Mouse (Mus musculus): Measurements from ENCODE around the gene Zfp112. TPM values are rescaled to one million over a fixed set of nuclear protein-coding genes. Genes with fewer than 3 reads are reported as not detected.

Gene Zfp112
- total and polyA plus RNA-seq, 3 experiments, result 0.05 to 0.22 TPM; not detected in 1

DNA sequence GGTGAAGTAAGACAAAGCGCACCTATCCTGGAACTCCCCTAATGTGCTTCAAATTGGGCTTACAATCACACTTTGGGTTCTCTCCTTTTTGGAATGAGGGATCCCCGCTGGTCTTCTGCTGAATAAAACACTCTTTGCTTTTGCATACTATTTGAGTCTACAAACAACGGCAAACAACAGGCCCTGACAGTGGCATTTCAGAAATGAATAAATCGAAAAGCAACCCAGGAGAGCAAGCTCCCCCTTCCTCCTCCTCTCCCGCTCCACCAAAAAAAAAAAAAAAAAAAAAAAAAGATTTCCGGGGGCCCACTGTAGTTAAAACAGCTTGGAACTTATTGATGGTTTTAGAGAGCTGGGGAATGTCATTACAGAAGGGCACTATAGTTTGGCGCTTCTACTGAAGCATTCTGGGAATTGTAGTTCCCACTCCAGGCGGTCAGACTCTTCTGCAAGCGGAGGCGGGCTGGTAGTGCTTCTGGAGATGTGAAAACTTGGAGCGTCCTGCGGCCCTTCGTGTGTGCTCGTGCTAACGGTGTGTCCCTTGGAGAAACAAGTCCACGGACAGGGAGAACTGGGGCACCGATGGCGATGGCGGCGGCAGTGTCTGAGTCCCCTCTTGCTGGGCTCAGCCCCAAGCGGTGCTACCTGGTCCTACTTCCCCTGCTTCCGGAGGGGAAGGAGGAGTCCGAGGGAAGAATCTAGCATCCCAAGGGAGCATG is 62.7 kb downstream of the Zfp112 start, which contains the start of gene Zfp114:
Zfp114 (plus strand) TSS at position 443 of the 719 bp plus-strand sequence.
- no peak for ATAC-seq (ENCODE audit: extremely low read depth, insufficient number of reproducible peaks, low FRiP score, poor library complexity, severe bottlenecking)
- no peak for DNase-seq (ENCODE audit: low spot score)

DNA sequence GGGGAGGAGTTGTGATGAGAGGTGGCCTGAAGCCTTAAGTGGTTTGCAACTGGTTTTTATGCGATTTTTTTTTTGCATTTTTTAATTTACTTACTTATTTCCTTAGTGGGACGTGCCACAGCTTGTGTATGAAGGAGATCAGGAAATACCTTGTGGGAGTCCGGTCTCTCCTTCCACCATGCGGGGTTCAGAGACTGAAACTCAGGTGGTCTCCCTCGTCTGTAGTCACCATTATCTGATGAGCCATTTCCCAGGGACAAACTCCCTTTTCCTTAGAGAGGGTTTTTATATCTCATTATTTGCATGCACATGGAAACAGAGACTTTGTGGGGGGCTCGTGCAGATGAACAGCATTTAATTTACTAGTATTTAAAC is 63.2 kb downstream of the Zfp112 start:
- Histone ChIP-seq H3K4me1 (ENCODE audit: insufficient read depth, low read depth, low read length) (no peaks in the 10 kb centered on the region), H3K4me3 (ENCODE audit: low read depth, low read length) (no peak overlapping the region), H3K27me3 (ENCODE audit: insufficient read depth, low read length) (no peaks in the 10 kb centered on the region), H3K9me3 (replicated peaks) (no peaks in the 10 kb centered on the region), H3K36me3 (replicated peaks) (no peaks in the 10 kb centered on the region)
- DNase-seq (ENCODE audit: low spot score) (no peak), ATAC-seq (ENCODE audit: extremely low read depth, insufficient number of reproducible peaks, low FRiP score, poor library complexity, severe bottlenecking) (no peak)
- no peak for TF ChIP-seq TAL1 (conservative IDR thresholded peaks at IDR 0.05; ENCODE audit: low read depth, low read length)

More for the DNA sequence above, 62.7 kb downstream of the Zfp112 start, which contains the start of gene Zfp114:
- Histone ChIP-seq H3K27me3 (ENCODE audit: insufficient read depth, low read length) (no peaks in the 10 kb centered on the region), H3K36me3 (replicated peaks) (no peaks in the 10 kb centered on the region), H3K9me3 (replicated peaks) (no peaks in the 10 kb centered on the region), H3K4me3 (ENCODE audit: low read depth, low read length) (no peak within 1 kb of the TSS), H3K4me1 (ENCODE audit: insufficient read depth, low read depth, low read length) (no peaks in the 10 kb centered on the region)
- TF ChIP-seq POLR2AphosphoS5 (IDR thresholded peaks at IDR 0.05; ENCODE audit: insufficient replicate concordance, low read depth, low read length) (no peak), TAL1 (conservative IDR thresholded peaks at IDR 0.05; ENCODE audit: low read depth, low read length) (no peak), GATA2 (IDR thresholded peaks at IDR 0.05; ENCODE audit: borderline replicate concordance, low read depth, low read length) (no peak), CTCF (IDR thresholded peaks at IDR 0.05; ENCODE audit: low read depth, low read length) (no peak), GATA1 (IDR thresholded peaks at IDR 0.05; ENCODE audit: borderline replicate concordance, low read length) (no peak)

Other genes with a start within 250 kb of the Zfp112 start
- gene Vmn1r177, start 245.9 kb upstream of the Zfp112 start, total RNA-seq (2014; fragmentation: Nextera tagmentation), result not detected in 2 replicates
- not detected in 2 replicates for gene Vmn1r177, start 245.9 kb upstream of the Zfp112 start, total RNA-seq (2017)
- gene Vmn1r177, start 245.9 kb upstream of the Zfp112 start, polyA plus RNA-seq (2012), result not detected in 2 replicates
- not detected in 2 replicates for gene Vmn1r178, start 220.3 kb upstream of the Zfp112 start, total RNA-seq (2014; fragmentation: Nextera tagmentation)
- gene Vmn1r178, start 220.3 kb upstream of the Zfp112 start, total RNA-seq (2017), result 0.17 TPM in 1 of 2 replicates, not detected in the other
- not detected in 2 replicates for gene Vmn1r178, start 220.3 kb upstream of the Zfp112 start, polyA plus RNA-seq (2012)
- gene Vmn1r179, start 185.3 kb upstream of the Zfp112 start, total RNA-seq (2014; fragmentation: Nextera tagmentation), result not detected in 2 replicates
- 0.06 TPM in 1 of 2 replicates, not detected in the other for gene Vmn1r179, start 185.3 kb upstream of the Zfp112 start, total RNA-seq (2017)
- gene Vmn1r179, start 185.3 kb upstream of the Zfp112 start, polyA plus RNA-seq (2012), result not detected in 2 replicates
- not detected in 2 replicates for gene Vmn1r180, start 161.7 kb upstream of the Zfp112 start, total RNA-seq (2014; fragmentation: Nextera tagmentation)
- 0.06 and 0.11 TPM in 2 replicates for gene Vmn1r180, start 161.7 kb upstream of the Zfp112 start, total RNA-seq (2017)
- not detected in 2 replicates for gene Vmn1r180, start 161.7 kb upstream of the Zfp112 start, polyA plus RNA-seq (2012)
- gene Vmn1r181, start 137.7 kb upstream of the Zfp112 start, total RNA-seq (2014; fragmentation: Nextera tagmentation), result not detected in 2 replicates
- 0.05 and 0.06 TPM in 2 replicates for gene Vmn1r181, start 137.7 kb upstream of the Zfp112 start, total RNA-seq (2017)
- not detected in 2 replicates for gene Vmn1r181, start 137.7 kb upstream of the Zfp112 start, polyA plus RNA-seq (2012)
- not detected in 2 replicates for gene V1rd19, start 110.6 kb upstream of the Zfp112 start, total RNA-seq (2014; fragmentation: Nextera tagmentation)
- 0.23 TPM in 1 of 2 replicates, not detected in the other for gene V1rd19, start 110.6 kb upstream of the Zfp112 start, total RNA-seq (2017)
- not detected in 2 replicates for gene V1rd19, start 110.6 kb upstream of the Zfp112 start, polyA plus RNA-seq (2012)
- gene Vmn1r183, start 59.1 kb upstream of the Zfp112 start, total RNA-seq (2014; fragmentation: Nextera tagmentation), result not detected in 2 replicates
- 0.06 and 0.11 TPM in 2 replicates for gene Vmn1r183, start 59.1 kb upstream of the Zfp112 start, total RNA-seq (2017)
- gene Vmn1r183, start 59.1 kb upstream of the Zfp112 start, polyA plus RNA-seq (2012), result not detected in 2 replicates
- 18.7 and 19.2 TPM in 2 replicates for gene Zfp180, start 30.4 kb upstream of the Zfp112 start, total RNA-seq (2014; fragmentation: Nextera tagmentation)
- gene Zfp180, start 30.4 kb upstream of the Zfp112 start, total RNA-seq (2017), result 13.9 and 16.1 TPM in 2 replicates
- gene Zfp180, start 30.4 kb upstream of the Zfp112 start, polyA plus RNA-seq (2012), result 16.0 and 16.2 TPM in 2 replicates
- gene Zfp235, start 21.9 kb downstream of the Zfp112 start, total RNA-seq (2014; fragmentation: Nextera tagmentation), result 12.7 and 16.6 TPM in 2 replicates
- 6.6 and 7.9 TPM in 2 replicates for gene Zfp235, start 21.9 kb downstream of the Zfp112 start, total RNA-seq (2017)
- gene Zfp235, start 21.9 kb downstream of the Zfp112 start, polyA plus RNA-seq (2012), result 0.99 and 1.5 TPM in 2 replicates
- gene Zfp114, start 62.7 kb downstream of the Zfp112 start, total RNA-seq (2014; fragmentation: Nextera tagmentation), result not detected in 2 replicates
- gene Zfp114, start 62.7 kb downstream of the Zfp112 start, total RNA-seq (2017), result 0.05 TPM in 1 of 2 replicates, not detected in the other
- gene Zfp114, start 62.7 kb downstream of the Zfp112 start, polyA plus RNA-seq (2012), result not detected in 2 replicates
- 0.63 and 1.4 TPM in 2 replicates for gene Zfp111, start 99.1 kb downstream of the Zfp112 start, total RNA-seq (2014; fragmentation: Nextera tagmentation)
- 0.46 and 0.82 TPM in 2 replicates for gene Zfp111, start 99.1 kb downstream of the Zfp112 start, total RNA-seq (2017)
- 0.24 and 0.32 TPM in 2 replicates for gene Zfp111, start 99.1 kb downstream of the Zfp112 start, polyA plus RNA-seq (2012)
- gene Zfp109, start 125.2 kb downstream of the Zfp112 start, total RNA-seq (2014; fragmentation: Nextera tagmentation), result 1.7 and 3.1 TPM in 2 replicates
- gene Zfp109, start 125.2 kb downstream of the Zfp112 start, total RNA-seq (2017), result 0.81 and 1.3 TPM in 2 replicates
- gene Zfp109, start 125.2 kb downstream of the Zfp112 start, polyA plus RNA-seq (2012), result 0.24 and 0.25 TPM in 2 replicates
- gene Zfp108, start 142.5 kb downstream of the Zfp112 start, total RNA-seq (2014; fragmentation: Nextera tagmentation), result 0.30 TPM in 1 of 2 replicates, not detected in the other
- 0.17 and 0.22 TPM in 2 replicates for gene Zfp108, start 142.5 kb downstream of the Zfp112 start, total RNA-seq (2017)
- gene Zfp108, start 142.5 kb downstream of the Zfp112 start, polyA plus RNA-seq (2012), result not detected in 2 replicates
- 1.9 and 2.4 TPM in 2 replicates for gene Zfp93, start 158.1 kb downstream of the Zfp112 start, total RNA-seq (2014; fragmentation: Nextera tagmentation)
- gene Zfp93, start 158.1 kb downstream of the Zfp112 start, total RNA-seq (2017), result 2.3 and 2.4 TPM in 2 replicates
- gene Zfp93, start 158.1 kb downstream of the Zfp112 start, polyA plus RNA-seq (2012), result 0.36 and 0.79 TPM in 2 replicates
- gene Zfp61, start 188.9 kb downstream of the Zfp112 start, total RNA-seq (2014; fragmentation: Nextera tagmentation), result 14.7 and 19.0 TPM in 2 replicates
- 21.5 and 23.2 TPM in 2 replicates for gene Zfp61, start 188.9 kb downstream of the Zfp112 start, total RNA-seq (2017)
- 3.9 and 5.0 TPM in 2 replicates for gene Zfp61, start 188.9 kb downstream of the Zfp112 start, polyA plus RNA-seq (2012)
- gene Zfp94, start 204.4 kb downstream of the Zfp112 start, total RNA-seq (2014; fragmentation: Nextera tagmentation), result 8.9 and 12.5 TPM in 2 replicates
- gene Zfp94, start 204.4 kb downstream of the Zfp112 start, total RNA-seq (2017), result 5.4 and 6.0 TPM in 2 replicates
- gene Zfp94, start 204.4 kb downstream of the Zfp112 start, polyA plus RNA-seq (2012), result 3.1 and 3.5 TPM in 2 replicates
- gene Tescl, start 221.6 kb downstream of the Zfp112 start, total RNA-seq (2014; fragmentation: Nextera tagmentation), result not detected in 2 replicates
- gene Tescl, start 221.6 kb downstream of the Zfp112 start, total RNA-seq (2017), result not detected in 2 replicates
- not detected in 2 replicates for gene Tescl, start 221.6 kb downstream of the Zfp112 start, polyA plus RNA-seq (2012)
- not detected in 2 replicates for gene Lypd5, start 236.9 kb downstream of the Zfp112 start, total RNA-seq (2014; fragmentation: Nextera tagmentation)
- gene Lypd5, start 236.9 kb downstream of the Zfp112 start, total RNA-seq (2017), result not detected in 2 replicates
- gene Lypd5, start 236.9 kb downstream of the Zfp112 start, polyA plus RNA-seq (2012), result not detected in 2 replicates

All from G1E (cell line).